Comparison of ENCODE assay signal across 22 mouse cellular contexts in the genomic region with DNA sequence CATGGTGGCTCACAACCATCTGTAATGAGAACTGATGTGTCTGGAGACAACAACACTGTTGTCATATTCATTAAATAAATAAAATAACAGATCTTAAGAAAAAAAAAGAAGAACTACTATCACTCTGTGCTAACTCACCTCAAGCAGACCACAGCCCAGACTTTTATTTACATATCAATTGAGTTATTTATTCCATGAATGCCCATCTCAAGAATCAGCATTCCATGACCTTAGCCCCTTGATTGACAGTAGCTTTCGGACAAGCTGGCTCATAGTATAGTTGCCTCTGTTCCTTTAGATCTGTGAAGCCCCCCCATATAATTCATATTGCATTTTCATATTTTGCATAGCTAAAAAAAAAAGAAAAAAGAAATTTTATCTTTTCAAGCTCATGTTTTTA.
"Had no signal": no experiment of that assay in that cellular context is flagged by ENCODE, and none has a peak within 500 bp of the region (broad histone marks: within the 10 kb centered on the region; RNA-seq: fewer than 3 reads in every experiment).

No protein-coding gene starts in this region.

- H3K4me3 ChIP-seq: gastrocnemius, adult 2 months; heart, embryonic 10.5 days; heart, embryonic 12.5 days; heart, embryonic 15.5 days; hindbrain, embryonic 10.5 days; hindbrain, embryonic 12.5 days; intestine, embryonic 15.5 days; layer of hippocampus, adult 2 months; left cerebral cortex, adult 2 months; limb, embryonic 13.5 days; limb, embryonic 15.5 days; liver, embryonic 12.5 days had no signal

- H3K9me3 ChIP-seq: heart, embryonic 10.5 days; heart, embryonic 12.5 days; heart, embryonic 15.5 days; hindbrain, embryonic 10.5 days; hindbrain, embryonic 12.5 days; intestine, embryonic 15.5 days; limb, embryonic 13.5 days; limb, embryonic 15.5 days; liver, embryonic 12.5 days had no signal

- H3K36me3 ChIP-seq: heart, embryonic 10.5 days; heart, embryonic 12.5 days; heart, embryonic 15.5 days; hindbrain, embryonic 10.5 days; hindbrain, embryonic 12.5 days; intestine, embryonic 15.5 days; limb, embryonic 13.5 days; limb, embryonic 15.5 days; liver, embryonic 12.5 days had no signal

- DNase-seq: gastrocnemius, adult 2 months; gastrocnemius, postnatal 10 days; gastrocnemius, postnatal 25 days; heart, postnatal 4 days; kidney, adult 18-20 months; kidney, adult 8-10 months; kidney, postnatal 10 days; kidney, postnatal 25 days; kidney, postnatal 4 days had no signal

- H3K4me1 ChIP-seq: intestine, embryonic 15.5 days; liver, embryonic 12.5 days had no signal

- H3K27me3 ChIP-seq: heart, embryonic 12.5 days; heart, embryonic 15.5 days; hindbrain, embryonic 12.5 days; intestine, embryonic 15.5 days; limb, embryonic 13.5 days; limb, embryonic 15.5 days; liver, embryonic 12.5 days had no signal

- H3K9ac ChIP-seq: heart, embryonic 12.5 days; heart, embryonic 15.5 days; hindbrain, embryonic 12.5 days; hindbrain, embryonic 14.5 days; intestine, embryonic 15.5 days; limb, embryonic 13.5 days; limb, embryonic 15.5 days; liver, embryonic 12.5 days; liver, embryonic 14.5 days had no signal

- H3K27ac ChIP-seq: gastrocnemius, adult 2 months; heart, embryonic 10.5 days; heart, embryonic 15.5 days; hindbrain, embryonic 10.5 days; hindbrain, embryonic 12.5 days; hindbrain, embryonic 14.5 days; intestine, embryonic 15.5 days; layer of hippocampus, adult 2 months; left cerebral cortex, adult 2 months; limb, embryonic 13.5 days; limb, embryonic 15.5 days; liver, embryonic 12.5 days; liver, embryonic 14.5 days had no signal
